Mouse (Mus musculus) urinary bladder, postnatal 25 days (tissue): ENCODE data around the gene Nfkbil1.
"Not testable (repeated sequence)": the region's sequence is repeated elsewhere in the genome, so short reads cannot be mapped to it uniquely, and the experiment has no call there.

ENCODE experiments used
- DNase-seq: peaks from one replicate; pipeline ENCODE4 v3.0.0; 2022; ENCODE audit warnings: low spot score

Gene Nfkbil1

DNA sequence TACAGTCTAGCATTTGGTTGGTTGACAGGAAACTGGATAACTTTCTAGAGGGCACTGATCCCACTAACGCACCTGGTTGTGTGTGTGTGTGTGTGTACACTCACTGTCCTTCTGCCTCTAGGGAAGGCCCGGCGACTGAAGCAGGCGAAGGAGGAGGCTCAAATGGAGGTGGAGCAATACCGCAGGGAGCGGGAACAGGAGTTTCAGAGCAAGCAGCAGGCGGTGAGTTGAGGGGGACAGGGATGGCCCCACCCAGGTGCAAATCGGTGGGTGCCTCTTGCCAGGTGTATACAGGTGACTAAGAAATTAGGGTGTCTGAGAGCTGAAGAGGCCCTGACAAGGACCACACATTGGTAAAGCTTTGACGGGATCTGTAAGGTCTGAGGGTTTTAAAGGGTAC lies 1.4 kb upstream of the Nfkbil1 start:
- DNase-seq: no peak

DNA sequence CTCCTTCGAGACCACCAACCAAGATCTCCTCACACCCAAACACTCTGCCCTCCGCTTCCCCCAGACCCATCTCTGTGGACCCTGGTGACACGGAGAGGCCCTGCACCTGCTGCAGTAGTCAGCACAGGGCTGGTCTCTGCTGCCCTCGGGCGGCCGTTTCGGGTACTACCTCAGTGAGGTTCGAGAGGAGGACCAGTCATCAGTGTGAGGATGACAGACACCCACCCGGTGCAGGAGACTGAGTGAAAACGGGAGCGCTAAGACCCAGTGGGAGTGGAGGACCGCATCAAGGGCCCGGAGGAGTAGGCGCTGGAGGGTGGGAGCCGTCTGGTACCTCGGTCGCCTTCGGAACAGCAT lies 776 bp upstream of the Nfkbil1 start:
- DNase-seq: peak; percentile 98

DNA sequence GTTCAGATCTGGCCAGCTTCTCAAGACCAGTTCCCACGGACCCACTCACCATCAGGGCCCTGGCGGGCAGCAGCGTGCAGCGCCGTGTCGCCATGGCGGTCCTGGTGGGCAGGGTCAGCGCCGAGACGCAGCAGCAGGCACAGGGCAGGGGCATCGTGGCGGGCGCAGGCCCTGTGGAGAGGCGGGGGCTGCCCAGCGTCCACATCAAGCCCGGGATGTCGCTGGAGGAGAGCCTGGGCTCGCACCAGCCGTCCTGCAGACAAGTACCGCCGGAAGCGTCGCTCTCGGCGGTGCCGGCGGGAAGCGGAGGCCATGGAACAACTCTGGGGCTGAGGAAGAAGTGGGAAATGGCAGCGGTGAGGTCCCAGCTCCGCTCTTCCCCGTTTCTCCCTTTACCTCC lies 689 bp downstream of the Nfkbil1 start:
- DNase-seq: no peak

DNA sequence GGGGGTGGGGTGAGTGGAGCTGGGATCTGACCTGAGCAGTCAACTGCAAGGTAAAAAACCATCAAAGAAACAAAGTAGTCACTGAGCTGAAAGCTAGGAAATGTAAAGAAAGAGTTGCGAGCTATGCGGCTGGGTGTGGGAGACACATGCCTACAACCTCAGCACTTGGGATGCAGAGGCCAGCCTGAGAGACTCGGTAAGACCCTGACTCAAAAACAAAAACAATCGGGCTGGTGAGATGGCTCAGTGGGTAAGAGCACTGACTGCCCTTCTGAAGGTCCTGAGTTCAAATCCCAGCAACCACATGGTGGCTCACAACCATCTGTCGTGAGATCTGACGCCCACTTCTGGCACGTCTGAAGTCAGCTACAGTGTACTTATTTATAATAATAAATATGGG lies 1.5 kb downstream of the Nfkbil1 start:
- DNase-seq: not testable (repeated sequence)

DNA sequence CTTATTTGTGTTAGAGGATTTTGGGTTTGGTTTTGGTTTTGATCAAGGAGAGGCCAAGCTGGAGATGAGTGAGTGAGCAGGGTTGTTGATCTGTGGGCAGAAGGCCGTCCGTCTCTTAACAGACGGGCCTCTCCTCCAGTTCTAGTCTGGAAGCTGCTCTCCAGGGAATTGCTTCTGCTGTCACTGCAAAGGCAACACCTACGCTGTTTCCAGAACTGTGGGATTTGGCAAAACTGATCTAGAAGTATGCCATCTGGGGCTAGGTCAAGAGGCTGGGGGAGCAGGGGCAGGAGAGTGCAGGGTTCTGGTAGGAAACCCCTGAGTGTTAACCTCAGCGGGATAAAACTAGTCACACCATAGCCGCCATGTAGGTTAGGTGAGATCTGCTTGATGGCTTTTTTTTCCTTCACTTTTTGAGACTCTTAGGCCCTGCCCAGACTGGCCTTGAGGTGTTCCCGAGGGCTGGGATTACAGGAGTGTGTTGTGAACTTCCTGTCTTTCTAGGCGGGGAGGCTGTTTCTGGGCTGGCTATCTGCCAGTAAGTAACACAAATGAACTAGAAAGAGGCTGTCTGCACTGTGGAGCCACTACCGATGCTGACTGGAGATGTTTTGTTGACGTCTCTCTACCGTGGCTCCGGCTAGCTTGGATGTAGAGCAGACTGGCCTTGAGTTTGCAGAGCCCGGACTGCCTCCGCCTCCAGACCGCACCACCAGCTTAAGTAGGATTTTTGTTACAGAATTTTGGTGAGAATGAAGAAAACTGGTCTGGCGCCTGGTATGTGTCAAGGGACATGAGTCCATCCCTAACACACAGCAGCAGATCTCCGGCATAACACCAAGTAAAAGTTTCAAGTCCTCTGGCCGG lies 2.2 kb downstream of the Nfkbil1 start, which contains the start of gene Atp6v1g2:
Gene Atp6v1g2, plus strand, starts transcription at position 547 of the 867 bp plus-strand sequence.
- DNase-seq: no peak

DNA sequence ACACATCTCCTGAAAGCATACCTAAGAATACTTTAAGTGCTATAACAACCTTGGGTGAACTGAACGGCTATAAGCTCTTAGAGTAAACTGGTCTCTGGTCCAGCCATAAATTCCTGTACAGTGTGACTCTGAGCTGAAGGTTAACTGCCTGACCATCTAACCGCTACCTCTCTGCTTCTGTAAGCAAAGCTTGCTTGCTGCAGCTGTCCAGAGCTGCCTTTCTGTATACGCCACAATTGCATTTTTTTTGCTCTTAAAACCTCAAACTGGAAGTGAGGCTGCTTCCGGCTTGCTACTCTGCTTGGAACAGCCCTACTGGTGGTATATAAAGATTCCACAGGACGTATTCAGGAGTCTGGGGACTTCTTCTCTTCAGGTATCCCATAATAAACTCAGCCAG lies 2.9 kb downstream of the Nfkbil1 start:
- no peak for DNase-seq

DNA sequence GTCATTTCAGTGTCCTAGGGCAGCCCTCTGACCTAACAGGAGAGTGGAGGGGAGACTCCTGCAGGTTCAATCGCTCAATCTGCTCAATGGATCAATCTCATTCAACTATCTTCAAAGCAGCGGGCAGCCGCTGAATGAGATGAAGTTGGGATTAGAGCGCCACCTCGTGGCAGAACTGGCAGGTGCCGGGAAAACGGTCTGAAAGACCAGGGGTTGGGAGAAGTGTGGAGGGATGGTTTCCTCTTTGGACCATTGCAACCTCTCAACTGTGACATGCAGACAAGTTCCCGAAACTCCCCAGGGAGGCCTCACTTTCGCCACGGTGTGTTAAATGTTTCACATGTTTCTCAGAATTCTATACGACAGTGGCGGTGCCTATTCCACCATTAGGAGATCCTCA lies 3.5 kb downstream of the Nfkbil1 start:
- DNase-seq: peak; percentile 88

DNA sequence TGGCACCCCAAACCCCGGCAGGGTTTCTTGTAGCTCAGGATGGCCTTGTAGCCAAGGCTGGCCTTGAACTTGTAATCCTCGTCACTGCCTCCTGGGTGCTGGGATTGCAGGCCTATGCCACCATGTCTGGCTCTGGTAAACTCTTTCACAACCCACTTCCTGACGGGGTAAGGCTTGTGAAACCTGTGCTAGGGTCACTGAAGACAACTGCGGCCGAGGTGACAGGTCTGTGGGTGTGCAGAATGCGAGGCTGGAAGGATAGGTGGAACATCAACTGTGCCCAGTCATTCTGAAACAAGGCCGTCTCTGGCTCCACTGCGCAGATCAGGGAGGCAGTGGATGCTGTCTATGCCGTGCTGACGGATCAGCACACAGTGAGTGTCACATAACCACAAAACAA lies 4.6 kb downstream of the Nfkbil1 start:
- DNase-seq: no peak

DNA sequence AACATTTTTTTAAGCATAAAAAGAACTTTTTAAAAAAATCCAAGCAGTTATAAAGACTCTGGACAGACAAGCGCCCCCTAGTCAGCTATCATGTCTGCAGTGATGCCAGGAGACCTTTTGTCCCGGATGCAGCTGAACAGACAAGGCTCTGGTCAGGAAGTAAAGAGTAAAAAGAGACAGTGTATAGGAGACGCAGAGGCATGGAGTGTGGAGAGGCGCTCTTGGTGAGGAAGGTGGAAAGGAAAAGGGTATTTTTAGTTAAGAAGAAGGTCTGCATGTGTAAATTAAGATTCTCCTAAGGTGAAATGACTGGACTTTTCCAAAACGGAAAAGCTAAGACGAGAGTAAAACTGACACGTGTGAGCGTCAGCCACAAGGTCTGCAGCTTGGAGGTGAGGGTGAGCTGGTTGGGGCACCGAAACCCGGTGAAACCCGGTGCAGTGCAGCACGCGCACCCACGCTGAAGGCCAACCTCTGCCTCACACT lies 9.0 kb downstream of the Nfkbil1 start:
- no peak for DNase-seq

DNA sequence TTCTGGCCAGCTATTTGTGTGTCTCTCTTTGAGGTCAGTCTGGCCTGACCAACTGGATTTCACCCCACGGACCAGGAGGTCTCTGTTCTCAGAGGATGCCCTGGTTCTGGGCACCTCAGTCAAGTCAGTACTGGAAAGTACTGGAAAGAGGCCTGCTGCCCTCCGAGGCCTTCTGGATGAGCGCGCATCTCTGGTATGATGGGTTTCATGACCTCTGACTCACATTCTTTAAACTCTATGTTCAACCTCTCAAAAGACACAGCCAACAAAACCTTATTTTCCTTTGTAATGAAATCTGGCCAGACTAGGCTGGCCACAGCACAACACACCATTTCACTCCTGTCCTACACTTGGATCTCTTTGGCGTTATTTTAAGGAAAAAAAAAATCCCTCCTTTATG lies 10.1 kb downstream of the Nfkbil1 start:
- no peak for DNase-seq

DNA sequence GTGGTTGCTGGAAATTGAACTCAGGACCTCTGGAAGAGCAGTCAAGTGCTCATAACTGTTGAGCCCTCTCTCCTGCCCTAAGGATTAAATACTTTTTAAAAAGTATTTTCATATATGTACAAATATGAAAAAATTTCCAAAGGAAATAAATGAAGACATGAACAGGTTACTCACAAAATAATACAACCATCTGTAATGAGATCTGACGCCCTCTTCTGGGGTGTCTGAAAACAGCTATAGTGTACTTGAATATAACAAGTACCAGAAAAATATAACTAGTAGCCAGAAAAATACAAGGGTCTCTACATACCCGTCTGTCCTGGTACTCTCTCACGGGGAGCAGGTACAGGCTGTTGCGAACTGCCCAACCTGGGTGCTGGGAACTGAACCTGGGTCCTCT lies 11.0 kb downstream of the Nfkbil1 start:
- no peak for DNase-seq

DNA sequence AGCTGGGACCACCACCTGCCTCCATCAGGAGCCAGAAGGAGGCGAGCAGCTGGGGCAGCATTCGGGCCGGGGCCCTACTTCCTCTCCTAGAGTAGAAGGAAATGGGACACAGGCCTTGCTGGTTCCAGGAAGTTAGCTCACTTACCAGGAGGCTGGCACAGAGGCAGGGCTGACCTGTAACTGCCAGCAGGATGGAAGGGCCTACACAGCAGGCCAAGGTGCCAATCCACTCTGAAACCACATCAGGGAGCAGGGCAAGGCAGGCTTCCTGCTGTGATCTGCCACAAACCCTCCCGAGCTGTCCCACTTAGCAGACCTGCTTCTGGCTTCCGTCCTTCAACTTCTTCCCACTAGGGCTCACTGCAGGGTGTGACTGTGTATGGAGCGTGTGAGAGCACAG lies 13.3 kb downstream of the Nfkbil1 start:
- DNase-seq: no peak

DNA sequence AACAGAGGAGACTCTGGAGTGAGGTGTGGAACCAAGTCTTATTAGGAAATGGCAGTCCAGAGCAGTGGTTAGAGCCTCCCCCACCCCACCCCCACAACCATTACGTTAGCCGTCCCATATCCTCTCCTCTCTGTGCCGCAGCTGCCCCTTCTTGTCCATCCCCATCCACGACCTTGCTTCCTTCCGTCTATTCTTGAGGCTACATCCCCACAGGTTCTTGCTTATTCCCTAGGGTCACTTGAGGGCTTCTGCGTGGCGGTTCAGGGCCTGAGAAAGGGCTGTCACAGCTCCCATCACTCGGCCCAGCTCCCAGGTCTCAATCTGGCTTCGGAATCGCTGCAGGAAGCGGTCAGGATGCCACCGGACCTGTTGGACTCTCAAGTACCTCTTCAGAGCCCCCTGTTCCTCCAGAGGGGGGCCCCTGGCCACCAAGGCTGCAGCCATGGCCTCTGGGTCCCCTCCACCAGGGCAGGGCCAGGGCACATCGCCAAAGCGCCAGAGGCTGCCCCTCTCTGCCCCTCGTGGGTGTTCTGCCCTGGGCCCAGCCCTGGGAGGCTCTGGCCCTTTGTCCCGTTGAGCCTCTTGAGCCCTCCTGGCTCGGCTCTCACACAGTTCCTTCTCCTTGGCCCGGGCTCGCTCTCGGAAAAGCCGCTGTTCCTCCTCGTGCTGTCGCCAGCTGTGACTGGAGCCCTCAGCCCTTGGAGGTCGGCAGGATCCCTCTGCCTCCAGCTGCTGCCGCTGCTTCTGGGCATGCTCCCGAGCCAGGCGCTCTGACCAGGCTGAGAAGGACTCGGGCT lies 15.2 kb downstream of the Nfkbil1 start, which contains the start of gene Gm16181:
Gene Gm16181, plus strand, starts transcription at position 679 of the 797 bp plus-strand sequence.
- DNase-seq: no peak

DNA sequence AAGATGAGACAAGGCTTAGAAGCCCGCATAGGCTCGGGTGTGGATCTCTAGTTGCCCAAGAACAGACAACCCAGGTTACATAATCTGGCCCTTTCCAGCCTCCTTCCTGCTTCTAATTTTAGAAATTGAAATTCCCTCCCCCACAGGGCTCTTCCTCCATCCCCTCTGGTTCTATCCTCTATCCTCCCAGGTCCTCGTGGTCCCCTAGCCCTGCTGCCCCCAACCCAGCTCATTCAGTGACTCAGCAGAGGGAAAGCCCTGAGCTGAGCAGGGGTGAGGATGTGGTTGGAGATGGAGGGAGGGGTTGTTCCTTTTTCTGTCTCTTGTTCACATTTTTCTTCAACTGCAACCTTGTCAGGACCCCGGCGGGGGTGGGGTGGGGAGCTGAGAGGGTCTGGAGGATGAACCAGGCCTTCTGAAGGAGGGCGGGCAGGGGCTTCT lies 16.0 kb downstream of the Nfkbil1 start:
- no peak for DNase-seq

DNA sequence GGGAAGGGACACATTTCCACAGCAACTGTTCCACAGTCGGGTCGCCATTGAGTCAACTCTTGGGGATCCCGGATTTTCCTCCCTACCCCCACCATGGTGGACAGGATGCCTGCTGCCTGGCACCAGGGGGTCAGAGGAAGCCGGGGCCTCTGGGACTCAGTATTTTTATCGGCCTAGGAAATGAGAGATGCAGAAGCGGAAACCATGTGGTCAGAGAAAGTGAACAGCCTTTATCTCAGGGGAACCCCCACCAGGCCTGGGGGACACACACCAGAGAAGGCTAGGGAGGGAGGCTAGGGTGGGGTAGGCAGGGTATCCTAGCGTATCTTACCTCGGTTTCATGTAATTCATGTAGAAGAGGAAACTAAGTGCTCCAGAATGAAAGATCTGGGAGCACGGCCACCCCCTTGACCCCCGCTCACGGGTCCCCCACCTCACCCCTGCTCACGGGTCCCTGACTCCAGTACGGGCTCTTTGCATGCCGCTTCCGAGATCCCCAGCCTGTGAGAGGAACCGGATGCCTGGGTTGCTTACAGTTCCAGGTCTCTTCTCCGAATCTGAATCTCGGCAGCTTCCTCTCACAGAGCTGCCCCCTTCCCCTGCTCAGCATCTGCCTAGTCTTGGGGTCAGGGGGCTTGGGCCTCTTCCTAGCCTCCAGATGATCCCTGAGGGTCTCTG lies 16.9 kb downstream of the Nfkbil1 start:
- no peak for DNase-seq

DNA sequence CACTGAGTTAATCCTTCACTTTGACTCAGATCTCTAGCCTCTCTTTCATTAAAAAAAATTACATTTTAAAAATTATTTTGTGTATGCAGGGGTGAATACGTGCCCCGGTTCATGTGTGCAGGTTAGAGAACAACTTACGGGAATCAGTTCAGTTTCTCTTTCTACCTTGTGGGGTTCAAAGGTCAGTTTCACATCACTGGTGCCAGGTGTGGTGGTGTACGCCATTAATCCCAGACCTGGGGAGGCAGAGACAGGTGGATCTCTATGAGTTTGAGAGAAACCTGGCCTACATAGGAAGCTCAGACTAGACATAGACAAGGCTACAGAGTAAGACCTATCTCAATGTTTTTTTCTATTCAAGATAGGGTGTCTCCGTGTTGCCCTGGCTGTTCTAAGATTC lies 22.5 kb downstream of the Nfkbil1 start:
- DNase-seq: no peak

DNA sequence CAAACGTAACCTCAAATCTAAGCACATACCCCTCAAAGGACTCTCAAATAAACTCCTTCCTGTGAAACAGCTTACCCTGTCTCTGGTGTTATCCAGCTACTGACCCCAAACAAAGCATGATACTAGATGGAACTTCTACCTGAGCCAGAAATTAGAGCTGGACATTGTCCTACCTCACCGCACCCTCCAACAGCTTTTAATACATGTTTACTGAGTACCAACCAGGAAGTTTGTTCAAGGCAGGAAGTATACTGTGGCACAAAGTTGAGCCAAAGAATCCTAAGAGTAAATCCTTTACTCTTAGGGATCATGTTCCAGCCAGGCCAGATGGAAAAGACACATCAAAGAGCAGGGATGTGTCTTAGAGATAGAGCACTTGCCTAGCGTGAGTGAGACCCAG lies 25.0 kb downstream of the Nfkbil1 start:
- no peak for DNase-seq

DNA sequence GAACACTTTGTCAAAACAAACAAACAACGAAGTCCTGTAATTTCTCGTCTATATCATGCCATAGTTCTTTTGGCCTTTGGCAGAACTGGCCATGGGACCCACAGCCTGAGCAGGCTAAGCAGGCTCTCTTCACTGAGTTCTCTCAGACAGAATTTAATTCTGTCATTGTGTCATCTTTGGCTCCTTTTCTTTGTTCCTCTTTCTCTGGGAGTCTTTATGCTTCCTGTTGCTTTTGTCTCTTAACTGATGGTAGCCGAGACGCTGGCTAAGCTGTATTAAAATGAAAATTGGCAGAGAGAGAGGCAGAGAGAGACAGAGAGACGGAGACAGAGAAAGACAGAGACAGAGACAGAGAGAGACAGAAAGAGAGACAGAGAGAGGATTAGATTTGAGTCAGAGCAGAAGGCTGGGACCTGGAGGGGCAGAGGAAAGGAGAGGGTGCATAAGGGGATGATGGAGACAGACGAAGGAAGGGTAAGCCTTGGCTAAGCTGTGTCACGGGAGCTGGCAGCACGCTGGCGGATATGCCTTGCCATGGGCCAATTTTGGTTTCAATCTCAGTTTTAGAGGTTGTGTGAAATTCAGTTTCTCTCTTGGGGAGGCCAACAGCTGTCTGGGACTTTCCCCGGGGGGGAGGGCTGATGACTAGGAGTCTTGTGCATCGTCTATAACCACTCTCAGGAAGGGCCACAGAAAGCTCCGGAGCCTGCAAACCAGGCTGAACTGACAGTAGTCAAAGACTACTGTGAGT lies 25.6 kb downstream of the Nfkbil1 start:
- DNase-seq: no peak

DNA sequence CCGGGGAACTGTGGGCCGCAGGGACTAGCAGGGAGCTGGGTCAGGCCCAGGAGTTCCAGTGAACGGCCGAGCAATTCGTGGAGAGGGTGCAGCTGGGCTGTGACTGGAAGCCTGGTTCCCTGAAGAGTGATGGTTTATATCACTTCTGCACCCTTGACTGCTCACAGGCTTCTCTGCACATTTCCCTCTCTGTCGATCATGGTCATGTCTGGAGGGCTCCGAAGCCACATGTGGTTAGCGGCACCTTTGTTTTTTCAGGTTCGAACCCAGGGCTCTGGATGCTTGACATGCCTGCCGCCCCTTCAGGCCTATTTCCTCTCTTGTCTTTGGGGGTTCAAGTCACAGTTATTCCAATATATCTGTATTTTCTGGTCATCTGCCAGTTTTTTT lies 30.2 kb downstream of the Nfkbil1 start:
- no peak for DNase-seq

DNA sequence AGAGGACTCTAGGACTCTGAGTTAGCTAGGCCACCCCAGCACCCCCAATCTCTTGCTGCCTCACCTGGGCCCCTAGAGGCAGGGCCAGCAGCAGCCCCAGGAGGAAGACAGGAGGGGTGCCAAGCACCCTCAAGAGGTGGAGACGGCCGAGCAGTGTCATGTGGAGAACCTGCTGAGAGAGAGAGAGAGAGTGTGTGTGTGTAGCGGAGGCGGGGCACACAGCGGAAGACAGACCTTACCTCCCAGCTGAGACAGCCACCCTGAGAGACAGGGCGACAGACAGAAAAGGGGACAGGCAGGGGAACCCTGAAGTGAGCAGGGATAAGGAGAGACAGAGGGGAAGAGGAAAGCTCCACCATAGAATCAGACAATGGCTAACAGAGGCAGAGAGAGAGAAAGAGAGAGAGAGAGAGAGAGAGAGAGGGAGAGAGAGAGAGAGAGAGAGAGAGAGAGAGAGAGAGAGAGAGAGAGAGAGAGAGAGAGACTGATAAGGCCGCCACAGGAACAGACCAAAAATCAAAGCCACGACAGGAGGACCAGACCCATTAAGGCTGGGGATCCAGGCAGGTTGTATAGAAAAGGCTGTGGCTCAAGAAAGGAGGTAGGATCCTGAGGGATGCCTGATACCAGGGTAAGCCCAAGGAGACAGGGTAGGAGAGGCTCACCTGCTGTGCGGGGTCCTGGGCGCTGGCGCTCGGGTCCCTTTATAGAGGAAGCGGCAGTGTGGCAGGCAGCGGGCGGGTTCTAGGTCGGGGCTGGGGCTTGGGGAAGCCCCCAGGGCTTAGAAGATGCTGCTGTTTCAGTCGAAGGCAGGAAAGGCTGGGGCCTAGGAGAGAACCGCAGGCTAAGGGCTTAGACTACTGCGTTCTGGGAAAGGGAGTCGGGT lies 30.9 kb downstream of the Nfkbil1 start, which contains the start of gene Lta:
Gene Lta, minus strand, starts transcription at position 858 of the 886 bp plus-strand sequence.
- DNase-seq: no peak

DNA sequence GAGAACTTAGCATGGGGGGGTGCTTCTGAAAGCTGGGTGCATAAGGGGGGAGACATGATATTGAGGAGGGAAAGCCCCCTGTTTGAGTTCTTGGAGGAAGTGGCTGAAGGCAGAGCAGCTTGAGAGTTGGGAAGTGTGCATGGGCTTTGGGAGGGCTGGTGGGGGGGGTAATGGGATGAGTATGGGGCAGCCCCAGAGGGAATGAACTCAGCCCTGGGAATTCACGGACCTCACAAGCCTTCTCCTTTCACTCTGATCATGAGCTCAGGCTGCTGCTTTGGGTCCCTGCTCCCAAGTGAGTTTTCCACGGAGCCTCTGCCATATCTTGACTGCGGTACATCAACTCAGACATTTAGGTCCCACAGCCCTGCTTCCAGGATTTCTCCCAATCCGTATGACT lies 33.1 kb downstream of the Nfkbil1 start:
- no peak for DNase-seq
